Mouse (Mus musculus): Measurements from ENCODE around the gene Ppp2r5a. TPM values are rescaled to one million over a fixed set of nuclear protein-coding genes. Genes with fewer than 3 reads are reported as not detected.

Gene Ppp2r5a
- polyA plus RNA-seq, 1 experiment, result 96.6 TPM

DNA sequence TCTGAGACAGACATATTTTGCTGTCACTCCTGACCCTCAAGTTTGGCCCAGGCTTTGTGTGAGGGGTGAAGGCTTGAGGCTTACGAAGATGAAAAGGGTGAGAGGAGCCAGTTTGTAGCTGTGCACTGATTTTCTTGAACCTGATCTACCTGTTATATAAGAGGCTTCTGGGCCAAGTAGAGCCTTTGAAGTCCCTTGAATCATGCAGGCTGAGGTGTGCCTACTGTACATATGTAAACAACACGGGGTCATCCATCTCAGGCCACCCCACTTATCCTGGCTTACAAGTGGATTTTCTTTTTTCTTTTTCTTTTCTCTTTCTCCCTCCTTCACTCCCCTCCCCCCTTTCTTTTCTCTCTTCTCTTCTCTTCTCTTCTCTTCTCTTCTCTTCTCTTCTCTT, 54.5 kb downstream of the Ppp2r5a start:
- TF ChIP-seq CTCF (IDR thresholded peaks at IDR 0.05; ENCODE audit: control insufficient read depth, insufficient read depth, low read length) (no peak), POLR2A (IDR thresholded peaks at IDR 0.05; ENCODE audit: borderline replicate concordance, control insufficient read depth, low read depth, low read length) (no peak)
- no peaks in the 10 kb centered on the region for H3K4me1 ChIP-seq (ENCODE audit: control insufficient read depth, insufficient read depth, low read length)
- 78% methylated on average over 2 of the region's 2 CpGs for WGBS
- H3K4me3 ChIP-seq (replicated peaks; ENCODE audit: control insufficient read depth, low read depth, low read length), result no peak overlapping the region
- H3K27ac ChIP-seq (ENCODE audit: control insufficient read depth, insufficient read depth, low read depth, low read length, poor library complexity), result no peak overlapping the region

DNA sequence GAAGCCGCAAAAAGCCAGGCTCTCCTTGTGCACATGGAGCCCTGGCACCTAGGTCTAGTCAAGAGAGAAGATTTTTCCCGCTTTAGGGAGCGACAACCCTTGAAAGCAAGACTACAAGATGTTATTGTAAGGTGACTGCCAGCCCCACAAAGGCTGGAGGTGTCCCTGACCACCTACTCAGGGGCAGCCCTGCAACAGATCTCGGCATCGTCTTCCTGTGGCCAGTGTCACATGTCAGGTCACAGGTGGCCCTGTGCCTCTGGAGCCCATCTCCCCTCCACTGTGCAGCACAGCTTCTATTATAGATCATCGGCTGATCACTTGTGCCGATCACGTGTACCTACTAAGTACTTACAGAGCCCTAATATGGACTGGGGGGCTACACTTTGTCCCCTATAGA, 55.5 kb downstream of the Ppp2r5a start:
- no peaks in the 10 kb centered on the region for H3K4me1 ChIP-seq (ENCODE audit: control insufficient read depth, insufficient read depth, low read length)
- 89% methylated on average over 8 of the region's 8 CpGs for WGBS
- no peak overlapping the region for H3K4me3 ChIP-seq (replicated peaks; ENCODE audit: control insufficient read depth, low read depth, low read length)
- H3K27ac ChIP-seq (ENCODE audit: control insufficient read depth, insufficient read depth, low read depth, low read length, poor library complexity), result no peak overlapping the region
- TF ChIP-seq CTCF (IDR thresholded peaks at IDR 0.05; ENCODE audit: control insufficient read depth, insufficient read depth, low read length), result no peak
- no peak for TF ChIP-seq POLR2A (IDR thresholded peaks at IDR 0.05; ENCODE audit: borderline replicate concordance, control insufficient read depth, low read depth, low read length)

- no peak overlapping the region for H3K4me3 ChIP-seq (replicated peaks; ENCODE audit: control insufficient read depth, low read depth, low read length)
- 86% methylated on average over 4 of the region's 4 CpGs for WGBS
Observed at GRCm38 (mm10) chr1:191340530-191340929, 62.5 kb downstream of the Ppp2r5a start.

GRCm38 (mm10) chr1:191339876-191340275, 63.2 kb downstream of the Ppp2r5a start:
- WGBS, result 81% methylated on average over 2 of the region's 2 CpGs
- H3K27ac ChIP-seq (ENCODE audit: control insufficient read depth, insufficient read depth, low read depth, low read length, poor library complexity), result no peak overlapping the region
- H3K4me3 ChIP-seq (replicated peaks; ENCODE audit: control insufficient read depth, low read depth, low read length), result no peak overlapping the region
- H3K4me1 ChIP-seq (ENCODE audit: control insufficient read depth, insufficient read depth, low read length), result no peaks in the 10 kb centered on the region
- TF ChIP-seq CTCF (IDR thresholded peaks at IDR 0.05; ENCODE audit: control insufficient read depth, insufficient read depth, low read length), result no peak
- no peak for TF ChIP-seq POLR2A (IDR thresholded peaks at IDR 0.05; ENCODE audit: borderline replicate concordance, control insufficient read depth, low read depth, low read length)

More at GRCm38 (mm10) chr1:191340530-191340929, 62.5 kb downstream of the Ppp2r5a start:
- Histone ChIP-seq H3K4me1 (ENCODE audit: control insufficient read depth, insufficient read depth, low read length) (no peaks in the 10 kb centered on the region), H3K27ac (ENCODE audit: control insufficient read depth, insufficient read depth, low read depth, low read length, poor library complexity) (no peak overlapping the region)
- TF ChIP-seq POLR2A (IDR thresholded peaks at IDR 0.05; ENCODE audit: borderline replicate concordance, control insufficient read depth, low read depth, low read length), result no peak
- no peak for TF ChIP-seq CTCF (IDR thresholded peaks at IDR 0.05; ENCODE audit: control insufficient read depth, insufficient read depth, low read length)

GRCm38 (mm10) chr1:191334500-191334899, 68.6 kb downstream of the Ppp2r5a start:
- Histone ChIP-seq H3K4me3 (replicated peaks; ENCODE audit: control insufficient read depth, low read depth, low read length) (no peak overlapping the region), H3K4me1 (ENCODE audit: control insufficient read depth, insufficient read depth, low read length) (no peaks in the 10 kb centered on the region), H3K27ac (ENCODE audit: control insufficient read depth, insufficient read depth, low read depth, low read length, poor library complexity) (no peak overlapping the region)
- TF ChIP-seq CTCF (IDR thresholded peaks at IDR 0.05; ENCODE audit: control insufficient read depth, insufficient read depth, low read length) (no peak), POLR2A (IDR thresholded peaks at IDR 0.05; ENCODE audit: borderline replicate concordance, control insufficient read depth, low read depth, low read length) (no peak)
- 23% methylated on average over 5 of the region's 5 CpGs for WGBS

DNA sequence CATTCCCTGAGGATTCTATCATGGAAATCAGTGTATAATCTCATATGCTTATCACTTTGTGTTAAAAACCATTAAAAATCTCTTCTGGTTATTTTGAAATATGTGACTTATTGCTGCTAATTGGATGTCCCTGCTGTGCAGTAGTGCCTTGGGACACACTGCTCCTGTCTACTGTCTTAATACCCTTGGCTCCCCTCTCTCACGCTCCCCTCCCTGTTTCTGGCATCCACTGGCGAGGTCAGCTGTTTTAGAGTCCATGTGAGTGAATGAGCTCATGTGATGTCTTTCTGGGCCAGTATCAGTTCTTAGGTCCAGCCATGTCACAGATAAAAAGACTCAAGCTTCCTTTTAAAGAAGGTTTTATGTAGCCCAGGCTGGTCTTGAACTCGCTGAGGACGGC, 72.7 kb downstream of the Ppp2r5a start:
- no peak overlapping the region for H3K27ac ChIP-seq (ENCODE audit: control insufficient read depth, insufficient read depth, low read depth, low read length, poor library complexity)
- H3K4me3 ChIP-seq (replicated peaks; ENCODE audit: control insufficient read depth, low read depth, low read length), result no peak overlapping the region
- 90% methylated on average over 4 of the region's 4 CpGs for WGBS

DNA sequence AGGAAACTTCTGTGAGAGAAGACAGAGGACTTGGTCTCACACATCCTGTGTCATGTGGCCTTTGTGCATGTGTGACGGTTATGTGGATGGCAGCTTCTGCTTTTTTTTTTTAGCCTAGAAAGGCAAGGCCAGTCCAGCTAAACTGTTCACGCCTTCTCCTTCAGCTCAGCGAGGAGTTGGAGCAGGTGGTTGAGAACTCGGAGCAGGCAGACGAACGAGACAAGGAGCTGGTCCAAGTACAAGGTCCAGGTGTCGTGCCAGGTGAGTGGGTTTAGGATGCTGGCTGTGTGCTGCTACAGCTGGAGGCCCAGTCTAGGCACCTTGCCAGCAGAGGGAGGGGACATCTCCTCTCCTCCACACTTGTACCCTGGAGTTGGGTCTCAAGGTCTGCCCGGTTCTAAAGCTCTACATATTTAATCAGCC, 75.0 kb downstream of the Ppp2r5a start:
- Histone ChIP-seq H3K27ac (ENCODE audit: control insufficient read depth, insufficient read depth, low read depth, low read length, poor library complexity) (peak overlapping the region; percentile 5; the same call in 1 of the 2 replicates), H3K4me3 (replicated peaks; ENCODE audit: control insufficient read depth, low read depth, low read length) (no peak overlapping the region), H3K4me1 (ENCODE audit: control insufficient read depth, insufficient read depth, low read length) (peaks cover 5% of the 10 kb centered on the region; the same call in 1 of the 2 replicates)
- WGBS, result 21% methylated on average over 8 of the region's 8 CpGs
- TF ChIP-seq POLR2A (IDR thresholded peaks at IDR 0.05; ENCODE audit: borderline replicate concordance, control insufficient read depth, low read depth, low read length) (no peak), CTCF (IDR thresholded peaks at IDR 0.05; ENCODE audit: control insufficient read depth, insufficient read depth, low read length) (no peak)

More for the DNA sequence above, 72.7 kb downstream of the Ppp2r5a start:
- peaks cover 5% of the 10 kb centered on the region; the same call in 1 of the 2 replicates for H3K4me1 ChIP-seq (ENCODE audit: control insufficient read depth, insufficient read depth, low read length)
- no peak for TF ChIP-seq POLR2A (IDR thresholded peaks at IDR 0.05; ENCODE audit: borderline replicate concordance, control insufficient read depth, low read depth, low read length)
- TF ChIP-seq CTCF (IDR thresholded peaks at IDR 0.05; ENCODE audit: control insufficient read depth, insufficient read depth, low read length), result no peak

DNA sequence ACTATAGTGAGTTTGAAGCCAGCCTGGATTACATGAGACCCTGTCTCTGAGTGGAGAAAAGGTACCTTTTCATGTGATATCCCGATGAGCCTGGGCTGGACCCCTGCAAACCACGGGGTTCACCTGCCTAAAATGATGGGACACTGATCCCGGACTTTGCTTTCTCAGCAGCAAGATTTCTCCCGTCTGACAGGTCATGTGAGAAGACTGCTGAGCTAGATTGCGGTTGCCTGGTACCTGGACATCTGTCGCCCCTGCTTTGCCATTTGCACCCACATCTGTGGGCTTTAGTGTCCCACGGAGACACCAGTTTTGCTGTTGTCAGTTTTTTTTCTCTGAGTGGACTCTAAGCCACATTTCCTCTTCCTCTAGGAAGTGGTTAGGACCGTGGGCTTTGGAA, 75.8 kb downstream of the Ppp2r5a start:
- no peak for TF ChIP-seq POLR2A (IDR thresholded peaks at IDR 0.05; ENCODE audit: borderline replicate concordance, control insufficient read depth, low read depth, low read length)
- no peak for TF ChIP-seq CTCF (IDR thresholded peaks at IDR 0.05; ENCODE audit: control insufficient read depth, insufficient read depth, low read length)
- Histone ChIP-seq H3K4me1 (ENCODE audit: control insufficient read depth, insufficient read depth, low read length) (peaks cover 5% of the 10 kb centered on the region; the same call in 1 of the 2 replicates), H3K27ac (ENCODE audit: control insufficient read depth, insufficient read depth, low read depth, low read length, poor library complexity) (no peak overlapping the region), H3K4me3 (replicated peaks; ENCODE audit: control insufficient read depth, low read depth, low read length) (no peak overlapping the region)
- 35% methylated on average over 8 of the region's 8 CpGs for WGBS

All from bone marrow, adult 2 months (tissue).